Mouse (Mus musculus) frontal cortex, postnatal 25 days (tissue): ENCODE data around the gene Cacna1d.
A peak's percentile ranks its signal among the peaks of the same experiment; 100 is the strongest.

ENCODE experiments used
- DNase-seq, 2 experiments: peaks; one replicate each; pipeline ENCODE4 v3.0.0; 2022; ENCODE audit warnings: low spot score in 2 of 2

Gene Cacna1d

GRCm38 (mm10) chr14:30458820-30459219, 32.4 kb downstream of the Cacna1d start:
- no peak for DNase-seq

- DNase-seq, result peak; percentile 23 to 28
These were observed 33.4 kb downstream of the Cacna1d start for GRCm38 (mm10) chr14:30457897-30458296.

- DNase-seq, result peak in 1 of 2 experiments; percentile 27
These were observed 33.8 kb downstream of the Cacna1d start for GRCm38 (mm10) chr14:30457436-30457835.

DNA sequence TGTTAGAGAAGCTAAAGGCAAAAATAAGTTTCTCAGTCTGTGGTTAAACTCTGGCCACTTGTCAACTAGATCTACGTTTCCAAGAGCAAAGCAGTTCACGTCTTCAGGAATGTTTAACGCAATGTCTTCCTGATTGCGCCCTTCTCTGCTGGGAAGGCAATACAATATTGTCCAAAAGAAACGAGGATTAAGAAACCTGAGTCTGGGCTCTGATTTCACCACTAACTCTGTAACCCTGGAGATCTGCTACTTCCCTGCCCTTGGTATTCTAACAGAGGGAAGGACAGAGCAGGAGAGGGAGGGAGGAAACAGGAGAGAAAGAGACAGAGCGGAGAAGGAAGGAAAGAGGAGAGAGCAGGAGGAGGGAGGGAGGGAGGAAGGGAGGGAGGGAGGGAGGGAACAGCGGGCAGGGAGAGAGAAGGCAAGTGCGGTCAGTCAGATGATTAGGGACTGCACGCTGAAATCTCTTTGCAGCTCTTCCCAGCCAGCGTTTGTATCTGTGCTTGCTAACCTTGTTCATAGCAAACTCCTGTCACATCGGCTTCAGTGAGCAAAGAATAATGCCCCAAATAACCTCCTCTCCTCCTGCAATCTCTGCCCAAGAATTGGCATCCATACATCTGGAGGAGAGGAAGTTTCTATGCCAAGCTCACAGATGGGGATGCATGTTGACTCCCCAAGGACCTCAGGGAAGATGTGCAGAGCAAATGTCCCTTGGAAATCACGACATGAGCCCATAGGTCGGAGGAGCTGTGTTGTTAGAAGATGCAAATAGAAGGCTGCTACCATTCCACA, 35.3 kb downstream of the Cacna1d start:
- no peak for DNase-seq

DNA sequence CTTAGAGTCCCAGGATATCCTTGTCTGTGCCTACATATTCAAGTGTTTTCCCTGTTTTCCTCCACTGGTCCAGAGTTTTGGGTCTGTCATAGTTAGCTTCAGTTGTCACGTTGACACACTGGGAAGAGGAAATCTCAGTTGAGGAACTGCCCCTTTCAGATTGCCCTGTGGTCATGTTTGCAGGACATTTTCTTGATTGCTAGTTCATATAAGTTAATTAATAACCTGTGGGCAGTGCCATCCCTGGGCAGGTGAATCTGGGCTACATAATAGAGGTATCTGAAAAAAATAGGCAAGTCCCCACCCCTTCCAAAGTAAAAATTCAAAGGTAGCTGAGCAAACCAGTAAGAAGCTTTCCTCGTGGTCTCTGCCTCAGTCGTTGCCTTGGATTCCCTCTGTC, 51.3 kb downstream of the Cacna1d start:
- no peak for DNase-seq

- DNase-seq, result no peak
These were observed 55.9 kb downstream of the Cacna1d start for GRCm38 (mm10) chr14:30435316-30435715.

DNA sequence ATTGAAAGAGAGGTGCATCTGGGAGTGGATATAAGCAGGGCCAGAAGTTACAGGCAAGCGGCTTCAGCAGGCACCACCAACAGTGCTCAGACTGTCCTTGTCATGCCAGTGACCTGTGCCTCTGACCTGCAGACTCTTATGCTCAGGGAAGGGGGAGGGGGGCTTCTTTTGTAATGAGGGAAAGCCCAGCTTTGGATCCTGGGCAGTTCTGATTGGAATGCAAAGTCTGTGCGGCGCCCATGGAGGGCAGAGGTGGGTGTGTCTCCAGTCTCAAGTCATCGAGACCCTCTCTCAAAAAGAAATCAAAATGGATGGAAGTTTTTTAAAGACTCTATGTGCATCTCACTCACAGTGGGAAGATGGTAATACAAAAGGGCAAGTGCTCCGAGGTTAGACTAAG, 60.8 kb downstream of the Cacna1d start:
- DNase-seq, result no peak

DNA sequence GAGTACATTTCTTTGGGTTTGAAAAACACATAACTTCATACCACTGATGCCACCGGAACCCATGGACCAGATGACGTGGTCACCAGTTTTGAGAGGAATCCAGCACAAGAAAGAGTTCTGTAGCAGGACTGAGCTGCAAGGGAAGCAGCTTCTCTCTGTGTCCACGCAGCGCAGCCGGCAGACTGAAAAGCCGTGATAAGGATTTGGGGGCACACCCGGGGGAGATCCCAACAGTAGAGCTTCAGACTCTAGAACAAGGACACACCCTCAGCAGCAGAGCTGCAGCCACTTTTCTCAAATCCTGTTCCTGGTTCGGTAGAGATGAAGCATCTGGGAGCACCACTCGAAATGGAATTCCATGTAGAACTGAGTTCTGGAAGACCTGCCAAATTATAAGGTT, 61.2 kb downstream of the Cacna1d start:
- no peak for DNase-seq

- no peak for DNase-seq
These were observed 61.6 kb downstream of the Cacna1d start for GRCm38 (mm10) chr14:30429606-30430005.

DNA sequence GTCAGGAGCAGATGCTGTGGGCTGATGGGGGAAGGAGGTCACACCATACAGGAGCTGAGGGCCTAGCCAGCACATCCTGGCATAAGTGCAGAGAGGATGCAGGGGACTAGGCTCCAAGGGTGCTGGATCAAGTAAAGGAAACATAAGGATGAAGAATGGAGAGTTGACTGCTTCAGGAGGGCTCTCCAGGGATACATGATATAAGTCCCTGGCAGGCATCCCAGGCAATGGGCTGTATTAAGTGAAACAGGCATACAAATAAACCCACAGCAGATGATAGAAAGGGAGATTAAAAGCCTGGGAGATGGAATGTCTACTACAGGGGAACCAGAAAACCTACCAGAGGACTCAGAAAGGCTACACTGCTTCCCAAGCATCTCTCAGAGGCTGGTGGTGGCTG, 62.5 kb downstream of the Cacna1d start:
- no peak for DNase-seq

GRCm38 (mm10) chr14:30425876-30426275, 65.4 kb downstream of the Cacna1d start:
- DNase-seq, result no peak

DNA sequence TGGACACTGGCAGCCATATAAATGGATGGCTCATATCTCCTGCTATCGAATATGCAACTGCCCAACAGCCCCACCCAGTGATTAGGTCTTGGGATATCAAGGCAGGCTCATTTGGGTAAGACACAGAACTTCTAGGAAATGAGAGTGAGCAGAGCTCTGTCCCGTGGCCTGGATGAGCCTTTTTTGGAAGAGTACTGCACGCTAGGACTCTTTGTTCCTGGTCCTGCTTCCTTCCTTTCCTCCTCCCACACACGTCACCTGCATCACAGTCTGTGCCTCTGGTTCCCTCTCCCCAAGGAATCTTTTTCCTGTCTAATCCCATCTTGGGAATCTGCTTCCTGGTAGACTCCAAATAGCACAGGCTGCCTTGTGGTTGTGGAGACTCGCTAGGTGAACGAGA, 66.1 kb downstream of the Cacna1d start:
- no peak for DNase-seq

- no peak for DNase-seq
These were observed 66.6 kb downstream of the Cacna1d start for GRCm38 (mm10) chr14:30424638-30425037.

- no peak for DNase-seq
These were observed 68.7 kb downstream of the Cacna1d start for GRCm38 (mm10) chr14:30422376-30423140.

GRCm38 (mm10) chr14:30419458-30419857, 71.8 kb downstream of the Cacna1d start:
- DNase-seq, result no peak

GRCm38 (mm10) chr14:30419046-30419445, 72.2 kb downstream of the Cacna1d start:
- no peak for DNase-seq

DNA sequence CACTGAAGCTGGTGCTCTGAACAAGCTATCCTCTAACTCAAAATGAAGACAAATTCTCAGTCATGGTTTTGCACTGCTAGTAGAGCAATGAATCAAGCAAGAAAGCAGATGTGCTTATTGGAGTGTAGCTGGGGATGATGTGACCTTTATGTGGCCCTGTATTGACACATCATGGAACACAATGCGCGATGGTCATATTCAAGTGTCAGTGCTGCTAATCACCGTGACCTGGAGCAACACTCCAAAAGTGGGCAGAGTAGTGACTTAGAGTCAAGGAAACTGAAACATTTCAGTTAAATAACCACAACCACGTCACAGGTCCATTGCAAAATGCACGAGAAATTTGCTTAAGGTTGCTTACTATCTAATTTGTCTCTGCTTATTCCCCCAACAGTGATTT, 75.4 kb downstream of the Cacna1d start:
- DNase-seq, result no peak

GRCm38 (mm10) chr14:30414131-30414530, 77.1 kb downstream of the Cacna1d start:
- DNase-seq, result no peak

DNA sequence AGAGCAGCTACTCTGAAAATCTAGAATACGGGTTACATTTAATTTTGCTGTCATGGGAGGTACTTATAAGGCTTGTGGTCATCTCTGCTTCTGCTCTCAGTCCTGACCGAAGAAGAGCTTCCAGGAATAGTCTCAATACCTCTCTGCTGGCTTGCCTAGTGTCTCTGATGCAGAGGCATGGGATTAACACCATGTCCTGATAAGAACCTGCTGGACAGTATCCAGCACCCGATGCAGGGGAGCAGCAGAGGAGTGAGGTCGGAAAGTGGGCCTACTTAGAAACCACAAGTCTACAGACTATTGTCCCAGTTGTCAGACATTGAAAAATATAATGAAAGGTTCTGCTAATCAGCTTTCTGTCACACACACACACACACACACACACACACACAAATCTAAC, 81.9 kb downstream of the Cacna1d start:
- DNase-seq, result no peak

- no peak for DNase-seq
These were observed 85.6 kb downstream of the Cacna1d start for GRCm38 (mm10) chr14:30405456-30406225.

GRCm38 (mm10) chr14:30378306-30378705, 112.9 kb downstream of the Cacna1d start:
- DNase-seq, result no peak

DNA sequence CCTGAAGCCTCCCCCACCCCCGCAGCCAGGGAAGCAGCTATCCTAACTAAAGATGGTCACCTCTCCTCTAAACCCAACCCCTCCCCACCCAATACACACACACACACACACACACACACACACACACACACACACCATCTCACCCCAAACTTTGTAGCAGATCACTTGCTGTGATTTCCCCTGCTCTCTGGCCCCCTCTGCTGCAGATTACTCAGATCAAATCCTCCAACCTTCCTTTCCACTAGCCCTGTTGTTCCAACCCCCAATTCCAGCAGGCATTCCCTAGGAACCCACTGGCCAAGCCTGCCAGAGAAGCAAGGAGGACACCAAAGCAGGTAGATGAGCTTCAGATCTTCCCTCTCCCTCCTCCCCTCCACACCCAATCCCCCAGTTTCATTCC, 118.4 kb downstream of the Cacna1d start:
- no peak for DNase-seq
